Mouse (Mus musculus): ENCODE measurements around the gene Ip6k3.

DNA sequence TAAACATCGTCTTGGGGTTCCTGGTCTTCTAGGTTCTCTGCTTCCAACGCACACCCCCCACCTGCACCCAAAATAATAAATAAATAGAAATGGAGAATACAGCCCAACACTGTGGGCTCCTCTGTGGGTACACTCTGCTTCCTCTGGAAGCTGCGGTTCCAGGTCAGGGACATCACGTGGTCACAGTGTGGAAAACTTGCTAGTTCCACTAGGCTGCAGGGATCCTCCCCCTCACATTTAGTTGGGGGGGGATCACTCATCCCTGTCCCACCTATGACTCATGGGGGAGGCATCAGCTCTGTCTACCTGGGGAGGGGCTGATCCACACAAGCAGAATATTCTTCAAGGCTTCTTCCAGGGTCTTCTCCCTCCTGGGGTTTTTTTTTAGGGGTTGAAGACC lies 23.4 kb downstream of the Ip6k3 start:
- TF ChIP-seq POLR2A (IDR thresholded peaks at IDR 0.05; ENCODE audit: borderline replicate concordance, extremely low read depth, insufficient read depth, insufficient read length, poor library complexity, severe bottlenecking) (no peak), CTCF (IDR thresholded peaks at IDR 0.05; ENCODE audit: borderline replicate concordance, extremely low read depth, insufficient read depth, insufficient read length) (no peak)
